Mouse (Mus musculus): ENCODE data around the gene Retreg1.

Gene Retreg1

DNA sequence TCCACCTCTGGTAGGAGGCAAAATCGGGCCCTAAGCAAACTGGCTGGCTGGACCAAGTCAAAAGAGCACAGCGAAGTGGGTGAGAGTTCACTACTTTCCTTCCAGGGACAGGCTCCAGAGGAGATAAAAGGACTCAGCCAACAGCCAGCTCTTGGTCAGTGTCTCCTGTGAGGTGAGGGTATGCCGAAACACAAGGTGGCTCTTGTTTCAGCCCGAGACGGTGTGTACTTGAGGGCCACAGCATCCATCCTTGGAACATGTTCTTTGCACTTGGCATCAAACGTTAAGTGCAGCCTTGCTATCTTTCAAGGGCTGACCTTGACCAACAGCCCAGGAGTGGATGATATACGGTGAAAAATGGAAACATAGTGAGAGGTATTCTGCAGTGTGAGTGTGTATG, 75.7 kb downstream of the Retreg1 start:
- no peak for DNase-seq (ENCODE audit: low spot score in 2 of 2)

DNA sequence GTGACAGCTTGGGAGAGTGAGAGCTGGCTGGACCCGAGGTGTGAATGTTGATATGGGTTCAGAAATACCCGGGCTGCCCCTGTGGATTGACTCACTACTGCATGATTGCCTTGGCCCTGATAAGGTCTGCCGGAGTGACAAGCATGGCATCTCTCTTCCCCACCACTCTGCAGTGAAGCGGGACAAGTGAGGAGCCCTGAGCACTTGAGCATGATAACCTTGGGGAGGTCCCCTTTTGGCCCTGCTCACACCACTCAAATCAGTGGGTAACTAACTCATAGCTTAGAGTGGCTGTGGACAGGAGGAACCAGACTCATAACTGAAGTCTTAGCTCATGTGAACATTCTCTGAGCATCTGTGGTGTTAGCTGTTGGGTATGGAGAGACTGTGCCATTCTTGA, 77.0 kb downstream of the Retreg1 start:
- DNase-seq (ENCODE audit: low spot score in 2 of 2): no peak

DNA sequence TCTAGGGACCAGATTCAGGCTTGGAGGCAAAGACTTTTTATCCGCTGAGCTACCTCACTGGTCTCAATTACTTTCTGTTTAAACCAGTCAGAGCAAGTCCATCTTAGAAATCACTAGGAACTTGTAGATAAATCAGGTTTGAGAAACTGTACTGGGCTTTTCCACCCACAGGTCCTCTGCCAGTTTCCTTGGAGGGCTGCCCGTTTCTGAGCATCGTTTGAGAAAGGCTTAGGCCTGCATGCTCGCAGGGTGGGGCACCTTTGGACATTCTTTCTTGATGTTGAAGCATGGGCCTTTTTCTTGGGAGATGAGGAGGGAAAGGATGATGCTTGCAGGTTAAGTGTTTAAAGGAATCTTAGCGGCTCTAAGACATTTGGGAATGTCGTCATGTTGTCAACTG, 77.9 kb downstream of the Retreg1 start:
- DNase-seq (ENCODE audit: low spot score in 2 of 2): no peak

DNA sequence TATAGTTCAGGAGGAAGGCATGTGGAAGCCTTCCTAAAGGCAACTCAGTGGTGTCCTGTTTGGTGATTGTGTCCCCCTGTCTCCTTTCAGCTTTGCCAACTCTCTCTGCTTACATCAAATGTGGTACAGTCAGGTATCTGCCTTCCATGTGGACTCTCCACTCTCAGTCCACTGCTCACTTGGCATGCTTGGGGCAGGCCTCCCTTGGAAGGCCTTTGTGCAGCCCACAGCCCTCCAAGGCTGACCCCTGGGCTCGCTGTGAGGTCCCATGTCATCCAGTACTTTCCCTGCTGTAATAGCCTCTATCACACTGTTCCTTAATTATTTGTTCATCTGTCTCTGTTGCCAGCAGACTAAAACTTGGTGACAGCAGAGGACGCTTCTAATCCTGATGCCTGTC, 79.0 kb downstream of the Retreg1 start:
- no peak for DNase-seq (ENCODE audit: low spot score in 2 of 2)

DNA sequence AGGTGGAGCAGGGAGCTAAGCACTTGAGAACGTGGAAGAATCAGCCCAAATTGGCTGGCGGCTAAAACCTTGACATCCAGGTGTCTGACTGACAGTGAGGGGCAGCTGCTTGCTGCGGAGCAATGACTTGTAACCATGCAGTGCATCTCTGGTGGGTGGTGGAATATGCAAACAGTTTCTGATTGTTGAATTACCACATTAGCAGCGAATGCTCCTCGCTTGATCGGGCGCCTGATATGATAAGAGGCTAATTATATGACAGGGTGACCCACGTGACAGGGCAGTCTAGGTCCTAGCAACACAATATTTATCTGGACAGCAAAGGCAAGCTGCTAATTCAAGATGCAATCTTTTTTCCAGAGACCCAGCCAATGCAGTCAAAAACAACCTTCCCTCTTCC, 80.9 kb downstream of the Retreg1 start:
- DNase-seq (ENCODE audit: low spot score in 2 of 2): no peak

DNA sequence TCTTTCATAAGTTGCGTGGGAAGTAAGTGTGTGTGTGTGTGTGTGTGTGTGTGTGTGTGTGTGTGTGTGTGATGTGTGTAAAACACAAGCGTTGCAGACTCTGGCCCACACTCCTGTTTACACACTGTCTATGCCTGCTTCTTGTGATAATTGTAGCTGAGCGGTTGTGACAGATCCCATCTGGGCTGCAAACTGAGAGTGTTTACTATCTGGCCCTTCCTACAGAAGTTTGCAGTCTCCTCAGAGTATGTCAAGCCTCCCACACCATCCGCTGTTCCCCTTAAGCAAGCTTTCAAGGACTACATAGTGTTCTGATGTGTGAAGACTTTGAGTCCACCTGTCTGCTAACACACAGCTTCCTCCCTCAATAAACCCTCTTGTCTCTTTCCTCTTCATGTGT, 83.2 kb downstream of the Retreg1 start:
- DNase-seq (ENCODE audit: low spot score in 2 of 2): peak; percentile 54 to 73

DNA sequence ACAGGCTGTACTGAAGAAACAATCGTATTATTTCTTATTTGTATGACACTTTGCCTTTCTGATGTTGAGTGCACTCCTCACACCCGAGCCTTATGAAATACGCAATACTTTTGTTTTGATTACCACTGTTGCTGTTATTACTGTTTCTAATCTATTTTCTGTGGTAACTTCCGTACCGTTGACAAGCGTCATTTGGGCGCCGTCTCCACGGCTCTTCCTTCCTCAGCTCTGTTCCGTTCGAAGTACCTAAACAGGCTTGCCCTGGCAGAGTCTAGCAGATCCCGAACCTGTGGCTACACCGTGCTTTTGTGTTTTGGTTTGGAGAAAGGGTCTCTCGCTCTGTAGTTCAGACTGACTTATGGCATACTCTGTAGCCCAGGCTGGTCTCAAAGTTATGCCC, 84.1 kb downstream of the Retreg1 start:
- DNase-seq (ENCODE audit: low spot score in 2 of 2): no peak

DNA sequence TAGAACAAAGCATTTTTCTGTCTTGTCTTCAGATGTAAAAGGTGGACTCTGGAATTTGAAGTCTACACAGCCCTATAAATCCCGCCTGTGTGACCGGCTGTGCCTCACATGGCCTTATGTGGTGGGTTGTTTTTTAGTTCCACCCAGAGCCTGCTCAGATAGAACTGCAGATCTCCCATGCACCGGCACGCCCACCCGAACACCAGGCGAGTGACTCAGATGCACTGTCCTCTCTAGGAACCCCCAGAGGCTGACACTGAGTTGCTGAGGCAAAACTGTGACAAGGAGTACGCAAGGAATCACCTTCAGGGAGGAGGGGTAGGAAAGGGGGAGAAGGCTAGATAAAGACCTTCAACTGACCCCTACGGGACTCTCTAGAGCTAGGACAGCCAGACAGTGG, 85.0 kb downstream of the Retreg1 start:
- no peak for DNase-seq (ENCODE audit: low spot score in 2 of 2)

DNA sequence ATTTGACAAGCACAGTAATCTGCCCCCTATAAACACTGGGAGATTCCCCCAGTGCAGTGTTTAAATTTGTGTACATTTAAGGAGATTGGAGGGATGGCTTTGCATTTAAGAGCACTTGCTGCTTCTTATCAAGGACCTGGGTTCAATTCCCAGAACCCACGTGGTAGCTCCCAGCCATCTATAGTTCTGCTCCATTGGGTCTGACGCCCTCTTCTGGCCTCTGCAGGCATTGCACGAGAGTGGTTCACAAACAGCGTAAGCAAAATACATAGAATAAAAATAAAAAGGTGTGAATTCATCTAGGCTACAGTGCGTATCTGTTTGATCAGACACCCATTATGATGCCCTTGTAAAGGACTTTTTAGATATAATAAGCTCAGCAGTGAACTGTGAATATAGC, 85.9 kb downstream of the Retreg1 start:
- no peak for DNase-seq (ENCODE audit: low spot score in 2 of 2)

DNA sequence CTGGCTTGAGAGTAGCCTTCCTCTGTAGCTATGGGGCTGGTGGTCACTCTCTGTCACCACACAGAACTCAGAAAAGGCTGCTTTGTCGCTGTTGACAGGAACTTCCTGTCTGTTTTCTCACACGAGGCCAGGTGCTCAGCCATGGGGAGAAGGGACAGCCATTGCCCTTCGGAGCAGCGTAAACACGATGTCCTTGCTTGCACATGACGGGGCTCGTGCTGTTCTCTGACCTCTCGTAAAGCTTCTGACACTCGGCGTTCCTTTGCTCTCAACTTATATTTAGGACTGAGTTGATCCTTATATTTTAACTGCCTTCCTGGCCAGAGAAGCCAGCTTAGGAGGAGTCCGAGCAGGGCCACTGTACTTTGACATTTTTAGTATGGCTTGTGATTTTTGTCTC, 86.5 kb downstream of the Retreg1 start:
- no peak for DNase-seq (ENCODE audit: low spot score in 2 of 2)

DNA sequence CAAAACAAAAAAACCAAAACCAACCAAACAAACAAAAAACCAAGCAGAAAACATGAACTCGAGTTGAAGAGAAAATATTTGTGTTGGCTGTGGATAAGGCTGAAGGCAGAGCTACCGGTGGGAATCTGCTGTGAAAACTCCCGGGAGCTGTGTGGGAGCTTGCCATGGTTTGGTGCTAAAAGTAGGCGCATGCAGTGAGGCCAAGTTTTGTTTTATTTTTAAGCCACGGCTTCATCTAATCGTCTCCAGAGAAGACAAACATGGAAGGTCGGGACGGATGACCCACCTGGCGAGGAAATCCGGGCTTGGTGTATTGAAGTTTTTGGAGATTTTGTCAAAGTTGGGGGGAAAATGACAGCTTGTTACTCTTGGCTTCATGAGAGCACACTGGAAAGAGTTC, 87.0 kb downstream of the Retreg1 start:
- peak; percentile 26 to 39 for DNase-seq (ENCODE audit: low spot score in 2 of 2)

DNA sequence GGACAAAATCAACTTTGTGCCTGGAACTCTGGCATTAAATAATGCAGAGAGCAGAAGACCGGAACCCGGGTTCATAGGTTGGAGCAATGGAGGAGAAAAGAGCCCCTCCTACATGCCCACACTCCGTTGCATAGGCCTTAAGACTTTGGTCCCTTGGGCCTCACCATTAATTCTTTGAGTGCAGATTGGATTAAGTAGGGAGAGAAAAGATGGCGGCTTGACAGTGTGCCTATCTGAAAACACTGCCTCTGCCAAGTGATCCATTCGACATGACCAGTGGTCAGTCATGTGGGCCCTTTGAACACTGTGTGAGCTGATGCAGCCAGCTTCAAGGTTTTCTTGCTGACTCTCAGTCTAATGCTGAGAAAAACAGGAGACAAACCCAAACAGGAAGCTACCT, 87.7 kb downstream of the Retreg1 start:
- DNase-seq (ENCODE audit: low spot score in 2 of 2): no peak

DNA sequence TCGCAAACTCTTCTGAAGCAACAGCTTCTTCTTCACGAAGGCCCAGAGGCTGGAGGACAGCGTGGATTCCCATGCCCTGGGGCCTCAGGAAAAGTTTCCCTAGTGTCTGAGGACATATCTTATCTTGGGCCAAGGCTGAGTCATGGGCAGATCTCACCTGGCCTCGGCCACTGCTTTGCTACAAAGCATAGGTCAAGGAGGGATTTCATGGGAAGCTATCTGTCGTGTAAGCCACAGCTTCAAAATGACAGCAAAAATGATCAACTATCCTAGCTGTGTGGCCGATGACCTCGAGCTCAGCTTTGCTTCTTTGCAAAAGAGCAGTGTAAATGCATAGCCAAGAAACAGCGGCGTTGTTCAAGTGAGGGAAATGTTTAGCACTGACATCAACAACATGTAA, 89.5 kb downstream of the Retreg1 start:
- no peak for DNase-seq (ENCODE audit: low spot score in 2 of 2)

DNA sequence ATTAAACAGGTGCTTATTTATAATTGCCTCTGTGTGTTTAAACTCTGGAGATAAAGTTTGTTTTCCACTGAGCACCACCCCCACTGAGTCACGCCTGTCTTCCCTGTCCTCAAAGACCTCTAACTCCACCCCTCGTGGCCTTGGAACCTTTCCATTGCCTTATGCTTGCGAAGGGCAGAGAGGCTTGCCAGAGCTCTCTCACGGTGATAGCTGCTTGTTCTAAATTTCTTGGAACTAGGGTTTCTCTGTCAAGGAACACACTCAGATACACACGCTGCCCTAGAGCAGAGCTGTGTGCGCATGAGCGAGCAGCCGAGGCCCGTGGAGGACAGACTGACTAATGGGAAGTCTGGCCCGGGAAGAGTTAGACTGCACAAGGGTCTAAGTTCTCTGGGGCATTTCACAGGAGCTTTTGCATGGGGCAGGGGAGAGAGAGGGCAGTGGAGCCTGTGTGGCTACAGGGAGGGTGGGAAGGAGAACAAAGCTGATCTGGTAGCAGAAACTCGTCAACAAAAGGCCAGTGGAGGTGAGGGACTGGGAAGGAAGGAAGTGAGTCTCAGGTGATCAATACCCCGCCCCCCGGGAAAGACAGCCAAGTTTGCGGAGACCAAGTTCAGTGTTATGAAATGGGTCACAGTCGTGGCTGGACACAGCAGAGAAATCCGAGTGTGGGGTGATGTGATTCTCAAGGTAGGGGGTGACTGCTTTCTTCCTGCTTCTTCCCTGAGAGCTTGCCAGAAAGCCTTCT, 90.1 kb downstream of the Retreg1 start:
- no peak for DNase-seq (ENCODE audit: low spot score in 2 of 2)

DNA sequence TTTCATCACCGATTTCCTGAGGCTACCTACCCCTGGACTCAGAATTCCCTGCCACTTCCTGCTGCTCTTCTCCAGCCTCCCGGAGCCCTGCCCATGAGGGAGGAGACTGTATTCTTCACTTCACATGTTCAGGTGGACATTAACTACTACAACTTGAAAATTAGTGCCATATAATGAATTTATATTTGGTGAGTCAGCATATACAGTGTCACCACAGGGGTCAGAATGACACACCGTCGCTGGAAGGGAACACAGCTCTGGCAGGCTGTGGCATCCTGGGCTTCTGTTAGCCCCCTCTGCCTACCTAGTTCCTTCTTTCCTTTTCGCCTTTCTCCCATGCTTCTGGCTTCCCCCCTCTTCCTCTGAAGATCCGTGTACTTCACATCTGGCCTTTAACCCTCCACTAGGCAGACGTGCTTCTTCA, 90.7 kb downstream of the Retreg1 start:
- DNase-seq (ENCODE audit: low spot score in 2 of 2): no peak

DNA sequence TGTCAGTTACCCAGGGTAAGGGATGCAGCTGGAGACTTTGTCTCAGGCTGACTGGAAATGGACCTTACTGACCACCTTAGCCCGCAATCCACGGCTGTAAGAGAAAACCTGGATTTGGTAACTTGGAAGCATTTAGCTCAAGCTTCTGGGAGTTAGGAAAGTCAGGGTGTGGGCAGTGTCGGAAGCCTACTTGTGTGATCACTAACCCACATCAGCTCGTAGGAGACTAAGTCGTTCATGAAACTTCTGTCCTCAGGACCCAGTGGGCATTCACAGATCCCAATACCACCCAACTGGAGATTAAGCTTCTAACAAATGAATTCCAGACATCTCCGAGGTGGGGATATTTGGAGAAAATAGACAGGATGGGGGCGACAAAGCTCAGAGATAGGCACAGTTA, 91.4 kb downstream of the Retreg1 start:
- no peak for DNase-seq (ENCODE audit: low spot score in 2 of 2)

DNA sequence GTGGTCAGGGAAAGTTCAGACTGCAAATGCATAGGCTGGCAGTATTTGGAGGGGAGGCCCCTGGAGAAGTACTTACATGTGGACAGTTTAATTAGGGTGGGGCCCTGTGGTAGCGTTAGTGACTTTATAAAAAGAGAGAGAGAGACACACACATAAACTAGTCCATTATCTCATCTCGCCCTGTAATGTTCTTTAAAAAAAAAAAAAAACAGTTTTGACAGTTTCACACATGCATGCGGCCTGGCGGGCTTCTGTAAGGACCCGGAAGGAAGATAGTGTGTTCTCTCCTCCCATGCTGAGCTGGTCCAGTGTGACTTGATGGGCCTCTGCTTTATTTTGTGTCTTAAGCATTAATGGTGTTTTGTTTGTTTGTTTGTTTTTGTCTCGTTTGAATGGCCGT, 95.5 kb downstream of the Retreg1 start:
- DNase-seq (ENCODE audit: low spot score in 2 of 2): no peak

DNA sequence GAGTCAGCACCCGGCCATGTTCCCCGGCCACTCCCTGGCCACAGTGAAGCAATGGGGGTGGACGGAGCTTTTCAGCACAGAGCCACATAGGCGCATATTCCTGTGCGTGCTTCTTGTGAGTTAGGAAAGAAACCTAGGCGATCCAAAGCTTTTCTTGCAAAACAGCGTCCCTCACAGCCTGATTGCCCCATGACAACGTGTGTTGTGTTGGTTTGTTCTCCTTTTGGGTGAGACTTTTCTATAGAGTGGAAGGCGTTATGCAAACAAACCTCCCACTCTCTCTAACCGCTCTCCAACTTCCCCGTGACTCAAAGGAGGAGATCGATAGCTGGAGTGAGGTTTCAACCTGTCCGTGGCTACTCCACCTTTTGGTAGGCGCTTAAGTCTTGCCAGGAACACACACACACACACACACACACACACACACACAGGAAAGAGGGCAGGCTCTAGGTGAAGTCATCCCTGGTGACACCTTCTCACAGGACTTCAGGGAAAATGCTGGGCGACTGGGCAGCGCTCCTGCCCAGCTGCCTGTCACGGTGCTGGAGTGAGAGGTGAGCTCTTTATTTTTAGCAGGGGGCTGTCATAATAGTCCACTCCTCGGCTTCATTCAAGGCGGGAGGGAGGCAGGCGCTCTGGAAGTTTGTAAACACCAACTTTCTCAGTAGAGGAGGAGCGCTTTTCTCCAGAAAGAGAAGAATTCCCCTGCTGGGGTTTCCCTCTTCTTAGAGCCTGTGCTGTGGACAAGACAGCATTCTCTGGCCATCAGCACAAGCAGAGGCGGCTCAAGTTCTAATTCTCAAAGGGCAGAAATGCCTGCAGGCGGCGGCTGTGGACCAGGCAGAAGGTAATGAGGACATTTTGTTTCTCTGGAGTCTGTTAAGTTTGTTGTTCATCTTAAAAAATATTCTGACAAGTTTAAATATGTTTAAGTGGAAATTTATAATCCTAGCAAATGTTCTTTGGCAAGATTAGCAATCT, 97.7 kb downstream of the Retreg1 start:
- no peak for DNase-seq (ENCODE audit: low spot score in 2 of 2)

DNA sequence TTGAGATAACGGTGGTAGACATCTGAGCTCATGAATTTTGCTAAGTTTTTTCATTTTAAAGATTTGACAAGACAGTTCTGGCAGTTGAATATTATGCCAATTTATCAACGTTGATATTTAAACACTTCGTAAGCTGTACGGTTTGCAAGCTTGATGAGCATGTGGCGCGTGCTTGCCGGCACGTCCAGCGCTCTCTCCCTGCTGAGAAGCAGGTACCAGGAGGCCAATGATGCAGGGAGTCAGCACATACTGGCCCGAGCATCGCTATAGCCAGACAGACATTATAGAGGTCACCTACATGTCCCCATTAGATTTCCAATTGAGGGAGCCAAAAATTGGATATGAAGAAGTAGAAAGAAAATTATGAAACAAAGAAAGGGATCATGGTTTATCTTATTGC, 98.5 kb downstream of the Retreg1 start:
- DNase-seq (ENCODE audit: low spot score in 2 of 2): no peak

DNA sequence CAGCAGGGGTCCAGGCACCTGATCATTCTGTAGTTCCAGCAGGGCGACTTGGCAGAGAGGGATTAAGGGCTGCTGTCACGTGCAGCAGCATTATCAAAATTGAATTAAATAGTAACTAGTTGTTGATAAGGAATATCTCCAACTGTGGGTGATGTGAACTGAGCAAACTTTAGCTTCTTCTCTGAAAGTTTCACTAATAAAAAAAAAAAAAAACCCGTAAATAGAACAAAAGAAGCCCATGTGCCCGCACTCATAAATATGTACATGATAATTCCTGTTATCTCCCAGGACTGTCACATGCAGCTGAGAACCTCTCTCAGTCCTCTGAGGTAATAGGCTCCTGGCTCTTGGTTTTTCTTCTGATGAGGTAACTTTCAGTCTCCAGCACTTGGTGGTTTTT, 99.4 kb downstream of the Retreg1 start:
- DNase-seq (ENCODE audit: low spot score in 2 of 2): no peak

DNA sequence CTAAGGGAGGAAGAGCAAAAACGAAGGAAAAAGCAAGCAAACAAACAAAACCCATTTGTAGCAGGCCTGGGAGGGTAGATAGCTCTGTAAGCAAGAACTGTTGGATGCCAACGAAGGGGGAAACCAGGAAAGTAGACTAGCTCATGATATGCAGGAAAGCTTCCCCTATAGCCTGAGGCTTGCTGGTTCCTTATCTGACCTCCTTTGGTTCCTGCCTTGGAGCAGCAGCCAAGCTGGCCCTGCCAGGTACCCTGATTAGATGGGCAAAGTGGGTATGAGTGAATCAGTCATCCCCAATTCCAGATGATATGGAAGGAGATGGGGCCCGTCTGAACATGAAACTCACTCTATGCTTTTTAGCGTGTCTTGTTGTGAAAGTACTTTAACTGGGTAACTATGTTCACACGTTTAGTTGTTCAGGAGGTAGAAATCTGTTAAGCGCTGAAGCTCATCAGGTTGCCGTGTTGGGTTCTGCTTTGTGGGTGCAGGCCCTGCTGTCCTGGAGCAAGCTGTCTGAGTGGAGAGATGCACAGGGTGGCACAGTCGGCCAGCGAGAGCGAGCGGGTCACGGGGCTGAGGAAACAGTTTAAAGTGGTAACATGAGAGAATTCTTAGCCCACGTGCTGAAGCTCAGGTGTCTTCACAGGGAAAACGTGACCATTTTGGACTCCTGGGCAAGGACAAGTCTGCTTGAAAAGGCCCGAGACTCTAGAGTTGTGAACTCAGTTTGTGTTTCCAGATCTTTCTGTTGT, 100.6 kb downstream of the Retreg1 start:
- DNase-seq (ENCODE audit: low spot score in 2 of 2): no peak

DNA sequence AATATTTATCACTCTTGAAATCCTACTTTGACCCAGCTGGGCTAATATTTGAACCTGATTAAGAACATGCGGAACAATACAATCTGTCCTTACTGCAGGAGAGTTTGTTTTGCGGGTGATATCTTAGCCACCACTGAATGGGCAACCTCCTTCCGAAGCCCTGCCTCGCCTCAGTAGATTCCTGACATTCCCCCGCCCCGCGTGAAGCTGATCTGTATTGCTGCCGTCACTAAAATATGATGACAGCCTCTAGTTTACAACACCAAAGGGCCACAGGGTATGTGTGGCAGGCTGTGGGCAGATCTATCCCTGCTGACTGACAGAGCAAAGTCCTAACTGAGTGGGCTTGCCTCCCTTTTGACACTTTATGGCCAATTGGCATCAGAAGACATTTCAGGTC, 102.2 kb downstream of the Retreg1 start:
- no peak for DNase-seq (ENCODE audit: low spot score in 2 of 2)
